13 mouse cellular contexts compared by ENCODE assay signal in genomic region chr1:132570068-132570780, GRCm38 (mm10). TPM values are rescaled to one million over a fixed set of nuclear protein-coding genes. Genes with fewer than 3 reads are reported as not detected.
DNase-seq lines count a peak whose midpoint lies in the region; ATAC-seq and TF ChIP-seq lines count a peak whose summit lies in the region.
"Had no signal": no experiment of that assay in that cellular context is flagged by ENCODE, and none has a peak within 500 bp of the region (broad histone marks: within the 10 kb centered on the region; RNA-seq: fewer than 3 reads in every experiment).

No protein-coding gene starts in this region.

- intact Hi-C loops in left cerebral cortex, postnatal 4 days (cut with DNase I): no loop called here
- intact Hi-C loops in left cerebral cortex, adult 2 months (cut with DNase I): no loop called here

- no peak for ATAC-seq in forebrain, embryonic 16.5 days
- ATAC-seq in midbrain, embryonic 15.5 days (replicated peaks): no peak
- ATAC-seq: lung, postnatal 0 days had no signal

- H3K27ac ChIP-seq in left cerebral cortex, adult 2 months: no peak overlapping the region
- H3K27ac ChIP-seq in forebrain, embryonic 16.5 days (ENCODE audit: low read length): peak overlapping the region; percentile 82
- 0 out of 2 replicates have a peak overlapping the region, but pooled peaks have one; percentile 2 for H3K27ac ChIP-seq in midbrain, embryonic 15.5 days
- H3K27ac ChIP-seq: heart, embryonic 13.5 days had no signal

- peak; percentile 66 for DNase-seq in left cerebral cortex, postnatal 4 days
- no peak for DNase-seq in left cerebral cortex, adult 2 months (ENCODE audit: extremely low spot score in 1 of 2, low spot score in 2 of 2)
- peak; percentile 75 for DNase-seq in cerebellum, adult 9-10 months
- no peak for DNase-seq in thymus, postnatal 4 days
- no peak for DNase-seq in ovary, postnatal 10 days (ENCODE audit: low spot score)
- DNase-seq in adrenal gland, postnatal 10 days: no peak
- DNase-seq: adrenal gland, adult 2 months; gastrocnemius, postnatal 10 days had no signal

- H3K4me2 ChIP-seq in forebrain, embryonic 16.5 days (ENCODE audit: low read length): no peak overlapping the region
- H3K4me2 ChIP-seq in midbrain, embryonic 15.5 days: no peak overlapping the region
- H3K4me2 ChIP-seq: heart, embryonic 13.5 days; liver, embryonic 11.5 days had no signal

- 90% methylated on average over 13 of the region's 15 CpGs for WGBS in forebrain, embryonic 16.5 days
- WGBS in midbrain, embryonic 15.5 days: 94% methylated on average over 15 of the region's 15 CpGs

- H3K4me1 ChIP-seq in forebrain, embryonic 16.5 days (replicated peaks; ENCODE audit: control insufficient read depth, insufficient read depth, low read length): peaks cover 22% of the 10 kb centered on the region
- peaks cover 9% of the 10 kb centered on the region for H3K4me1 ChIP-seq in midbrain, embryonic 15.5 days

- no peaks in the 10 kb centered on the region for H3K27me3 ChIP-seq in forebrain, embryonic 16.5 days (replicated peaks; ENCODE audit: control insufficient read depth, insufficient read depth, low read length)
- H3K27me3 ChIP-seq in midbrain, embryonic 15.5 days (replicated peaks): no peaks in the 10 kb centered on the region

- H3K9ac ChIP-seq in forebrain, embryonic 16.5 days (replicated peaks; ENCODE audit: low read depth, low read length): no peak overlapping the region
- no peak overlapping the region for H3K9ac ChIP-seq in midbrain, embryonic 15.5 days
- H3K9ac ChIP-seq: heart, embryonic 13.5 days had no signal

- peaks cover 9% of the 10 kb centered on the region; the same call in 1 of the 2 replicates for H3K36me3 ChIP-seq in forebrain, embryonic 16.5 days (ENCODE audit: control insufficient read depth, insufficient read depth)
- peaks cover 8% of the 10 kb centered on the region; the same call in 1 of the 2 replicates for H3K36me3 ChIP-seq in midbrain, embryonic 15.5 days (replicated peaks)
- H3K36me3 ChIP-seq: heart, embryonic 13.5 days had no signal

- no peak overlapping the region for H3K4me3 ChIP-seq in left cerebral cortex, adult 2 months
- H3K4me3 ChIP-seq in forebrain, embryonic 16.5 days (replicated peaks; ENCODE audit: low read length): no peak overlapping the region
- H3K4me3 ChIP-seq in midbrain, embryonic 15.5 days: no peak overlapping the region
- H3K4me3 ChIP-seq: heart, embryonic 13.5 days had no signal

- H3K9me3 ChIP-seq in forebrain, embryonic 16.5 days (ENCODE audit: control insufficient read depth, low read length): no peaks in the 10 kb centered on the region
- no peaks in the 10 kb centered on the region for H3K9me3 ChIP-seq in midbrain, embryonic 15.5 days
- H3K9me3 ChIP-seq: heart, embryonic 13.5 days had no signal

- TF ChIP-seq CTCF in left cerebral cortex, adult 2 months (IDR thresholded peaks at IDR 0.05): no peak

RNA-seq across cellular contexts. Expression of gene Cntn2, which starts 27.2 kb away (rescaled TPM):
- total RNA-seq in left cerebral cortex, postnatal 4 days (2021): 100 to 1,000 TPM; 113 to 118 TPM
- total RNA-seq in left cerebral cortex, adult 2 months (2021): 10 to 100 TPM; 69.6 to 78.8 TPM
- polyA plus RNA-seq in forebrain, embryonic 16.5 days (2015; fragmentation: Nextera tagmentation; extraction: Ambion mirVana): 134 and 147 TPM in 2 replicates
- 38.9 and 44.0 TPM in 2 replicates for polyA plus RNA-seq in midbrain, embryonic 15.5 days (2015; fragmentation: Nextera tagmentation; extraction: Ambion mirVana)
- under 1 TPM; 0.42 to 0.58 TPM for total RNA-seq in adrenal gland, postnatal 10 days (2021)
- total RNA-seq: adrenal gland, adult 2 months had no signal

Comparison
In these comparisons a context has a peak if more than half of its experiments do, and no peak if none do; other contexts are left out.
1. DNase-seq: peak in left cerebral cortex, postnatal 4 days (single experiment) and cerebellum, adult 9-10 months (single experiment); none in left cerebral cortex, adult 2 months (0 of 2), thymus, postnatal 4 days (single experiment), ovary, postnatal 10 days (single experiment) and adrenal gland, postnatal 10 days (single experiment).
2. RNA of gene Cntn2, which starts 27.2 kb away (total RNA-seq): 113 to 118 TPM in left cerebral cortex, postnatal 4 days and 69.6 to 78.8 TPM in left cerebral cortex, adult 2 months; 0.42 to 0.58 TPM in adrenal gland, postnatal 10 days; every median in the first group is over 10 times any median in the second.